Mouse (Mus musculus): ENCODE data around the gene Coro2a.
"Not testable (repeated sequence)": the region's sequence is repeated elsewhere in the genome, so short reads cannot be mapped to it uniquely, and the experiment has no call there.

Coro2a gene

DNA sequence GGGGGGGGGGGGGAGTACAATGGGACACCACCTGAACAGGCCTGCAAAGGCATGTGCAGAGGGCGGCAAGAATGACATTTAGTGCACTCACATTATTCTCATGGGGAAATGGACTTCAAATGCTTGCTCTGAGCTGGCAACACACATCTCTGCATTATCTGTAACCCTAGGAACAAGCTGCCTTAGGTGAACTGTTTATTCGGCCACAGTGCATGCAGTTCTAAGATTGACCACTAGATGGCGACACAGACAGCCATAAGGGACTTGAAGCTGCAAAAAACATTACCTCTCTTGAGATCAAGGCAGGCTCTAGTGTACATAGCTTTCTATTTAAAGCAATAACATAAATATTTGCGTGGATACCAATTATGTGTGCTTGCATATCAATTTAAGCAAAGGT lies 9.2 kb upstream of the Coro2a start:
- peak; percentile 89 for DNase-seq

DNA sequence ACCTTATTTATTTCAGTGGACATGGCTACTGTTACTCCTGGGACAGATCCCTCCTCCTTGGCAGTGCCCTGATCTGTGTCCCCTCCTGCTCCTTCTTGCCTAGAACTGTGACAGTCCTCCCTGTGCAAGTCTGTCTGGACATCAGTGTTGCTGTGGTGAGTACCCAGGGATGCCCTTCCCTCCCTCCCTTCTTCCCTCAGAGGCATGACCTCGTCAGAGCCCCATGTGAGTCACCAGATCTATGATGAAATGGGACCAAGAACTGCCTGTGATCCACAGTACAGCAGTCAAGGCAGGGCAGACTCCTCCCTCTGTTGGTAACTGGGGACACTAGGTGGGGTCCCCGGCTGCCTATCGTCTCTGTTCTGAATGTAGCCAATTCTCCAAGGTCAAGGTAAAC lies 5.6 kb upstream of the Coro2a start:
- no peak for DNase-seq

DNA sequence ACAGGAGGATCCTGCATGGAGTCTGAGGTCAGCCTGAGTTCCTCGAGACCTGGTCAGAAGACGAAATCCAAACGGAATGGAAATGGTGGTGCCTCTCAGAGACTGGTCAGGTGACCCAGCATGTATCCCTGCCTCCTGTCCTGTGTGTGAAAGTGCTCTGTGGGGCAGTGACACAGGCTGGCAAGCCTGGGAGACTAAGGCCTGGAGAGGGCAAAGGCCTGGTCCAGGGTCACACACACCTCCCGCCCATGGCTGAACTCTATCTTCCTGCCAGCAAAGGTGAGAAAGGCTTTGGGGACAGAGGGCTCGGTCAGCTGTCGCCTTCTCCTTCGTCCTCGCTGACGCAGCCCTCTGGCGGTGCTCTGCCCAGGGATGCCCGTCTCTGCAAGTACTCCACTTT lies 3.4 kb upstream of the Coro2a start:
- no peak for DNase-seq

DNA sequence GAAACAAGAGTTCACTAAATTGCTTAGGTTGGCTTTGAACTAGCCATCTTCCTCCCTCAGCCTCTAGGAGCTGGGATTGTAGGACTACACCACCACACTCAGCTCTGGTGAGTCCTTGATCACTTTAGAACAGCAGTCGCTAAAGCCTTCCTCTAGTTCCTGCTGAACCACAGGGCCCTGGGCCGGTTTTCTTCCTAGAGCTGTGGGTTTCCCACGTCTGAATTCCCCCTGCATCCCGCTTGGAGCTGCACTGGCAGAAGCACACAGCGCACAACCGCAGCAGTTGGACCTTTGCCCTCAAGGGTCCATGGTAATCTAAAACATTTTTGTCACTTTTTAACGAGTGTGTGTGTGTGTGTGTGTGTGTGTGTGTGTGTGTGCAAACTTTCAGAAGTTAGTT lies 702 bp upstream of the Coro2a start:
- no peak for DNase-seq

DNA sequence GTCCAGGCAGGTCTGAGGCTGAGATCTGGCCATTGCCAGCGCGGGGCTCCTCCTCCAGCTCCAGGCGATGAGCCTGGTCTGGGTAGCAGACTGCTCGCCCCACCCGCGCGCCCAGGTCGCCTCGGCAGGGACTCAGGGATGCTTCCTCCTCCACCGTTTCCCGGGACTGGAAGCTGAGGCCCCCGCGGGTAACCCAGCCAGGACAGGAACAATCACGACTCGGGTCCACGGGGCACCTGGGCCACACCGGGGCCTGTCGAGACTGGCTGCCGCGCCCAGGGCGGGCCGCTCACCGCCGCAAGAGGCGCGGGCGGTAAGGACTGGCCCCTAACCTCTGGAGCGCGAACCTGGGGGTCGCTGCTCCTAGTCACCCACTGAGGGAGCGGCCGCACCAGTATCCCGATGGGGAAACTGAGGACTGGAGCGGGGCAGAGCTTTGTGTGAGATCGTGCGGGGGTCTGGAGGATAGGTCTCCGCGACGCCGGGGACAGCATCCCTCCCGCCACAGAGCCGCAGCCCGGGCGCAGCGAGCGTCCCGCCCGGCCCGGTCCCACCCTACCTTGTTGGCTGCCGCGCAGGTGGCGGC lies 651 bp downstream of the Coro2a start:
- DNase-seq, result peak; percentile 21

DNA sequence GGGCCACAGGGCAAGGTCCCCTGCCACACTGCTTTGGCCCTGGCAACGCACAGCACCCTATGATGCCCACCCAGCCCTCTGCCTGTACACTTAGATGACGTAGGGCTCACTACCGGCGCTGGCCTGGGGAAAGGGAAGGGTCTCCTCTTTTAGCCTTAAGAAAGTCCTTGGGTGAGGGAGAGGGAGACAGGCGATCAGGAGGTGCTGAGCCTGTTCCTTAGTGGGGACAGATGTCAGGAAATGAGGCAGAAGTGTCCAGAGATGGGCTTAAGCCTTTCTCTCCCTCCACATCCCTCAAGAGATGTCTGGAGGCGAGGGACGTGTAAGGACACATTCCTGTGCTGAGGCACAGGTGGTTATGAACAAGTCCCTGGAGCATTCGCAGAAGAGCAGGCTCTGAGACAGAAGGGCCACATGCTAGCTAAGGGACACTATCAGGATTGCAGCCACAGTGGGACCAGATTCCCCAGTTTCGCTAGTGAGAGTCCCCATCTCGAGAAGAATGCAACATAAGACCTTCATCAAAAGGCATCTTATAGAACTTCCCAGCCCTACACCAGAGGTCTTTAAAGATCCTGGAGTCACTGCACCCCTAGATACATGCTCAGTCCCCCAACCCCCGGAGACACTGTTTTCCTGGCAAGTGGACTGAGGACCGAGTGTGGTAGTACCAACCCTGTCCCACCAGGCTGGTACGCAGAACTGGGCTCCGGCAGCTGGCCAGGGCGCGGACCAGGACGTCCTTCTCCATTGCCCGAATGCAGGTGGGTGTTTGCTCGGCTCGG lies 1.3 kb downstream of the Coro2a start:
- DNase-seq, result no peak

DNA sequence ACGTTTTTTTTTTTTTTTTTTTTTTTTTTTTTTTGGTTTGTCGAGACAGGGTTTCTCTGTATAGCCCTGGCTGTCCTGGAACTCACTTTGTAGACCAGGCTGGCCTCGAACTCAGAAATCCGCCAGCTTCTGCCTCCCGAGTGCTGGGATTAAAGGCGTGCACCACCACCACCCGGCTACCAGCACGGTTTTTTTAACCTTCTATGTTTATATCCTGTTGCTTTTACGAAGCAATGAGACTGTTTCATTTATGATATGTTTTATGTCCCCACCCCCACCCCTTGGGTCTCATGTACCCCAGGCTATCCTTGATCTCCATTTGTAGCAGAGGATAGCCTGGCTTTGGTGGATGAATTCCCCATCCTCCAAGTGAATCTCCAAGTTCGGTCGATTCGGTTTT lies 2.4 kb downstream of the Coro2a start:
- DNase-seq, result not testable (repeated sequence)

DNA sequence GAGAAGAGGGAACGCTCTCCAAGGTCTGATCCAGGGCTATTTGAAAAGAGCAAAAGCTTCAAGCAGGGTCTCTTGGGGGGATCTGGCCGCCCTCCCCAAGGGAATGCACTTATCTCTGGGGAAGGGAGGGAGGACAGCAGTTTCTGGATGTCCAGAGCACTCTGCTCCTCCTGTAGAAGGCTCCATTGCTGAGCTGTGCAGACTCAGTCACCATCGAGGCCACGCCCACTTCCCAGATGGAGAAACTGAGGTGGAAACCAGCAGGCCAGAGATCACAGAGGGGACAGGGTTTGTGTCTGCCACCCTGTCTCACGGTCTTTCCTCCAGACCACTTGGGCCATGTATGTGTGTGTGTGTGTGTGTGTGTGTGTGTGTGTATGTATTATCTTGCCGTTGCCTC lies 3.0 kb downstream of the Coro2a start:
- no peak for DNase-seq

DNA sequence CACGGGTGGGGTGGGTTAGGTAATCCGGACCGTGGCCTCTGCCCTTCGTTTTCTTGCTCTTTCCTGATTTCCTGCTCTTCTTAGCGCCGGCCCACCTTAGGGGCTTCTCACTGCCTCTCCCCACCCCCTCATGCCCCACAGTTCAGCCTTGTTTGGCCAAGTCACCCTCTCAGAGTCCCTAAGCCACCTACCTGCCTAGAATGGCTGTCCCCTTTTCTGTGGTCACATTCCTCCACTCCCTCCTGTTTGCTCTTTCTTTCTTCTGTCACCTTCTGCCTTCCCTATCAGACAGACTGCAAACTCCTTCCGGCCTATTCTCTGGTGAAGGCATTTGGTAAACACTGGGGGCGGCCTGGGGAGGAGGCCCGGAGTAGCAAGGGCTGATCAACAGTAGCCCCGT lies 3.9 kb downstream of the Coro2a start:
- DNase-seq, result no peak

DNA sequence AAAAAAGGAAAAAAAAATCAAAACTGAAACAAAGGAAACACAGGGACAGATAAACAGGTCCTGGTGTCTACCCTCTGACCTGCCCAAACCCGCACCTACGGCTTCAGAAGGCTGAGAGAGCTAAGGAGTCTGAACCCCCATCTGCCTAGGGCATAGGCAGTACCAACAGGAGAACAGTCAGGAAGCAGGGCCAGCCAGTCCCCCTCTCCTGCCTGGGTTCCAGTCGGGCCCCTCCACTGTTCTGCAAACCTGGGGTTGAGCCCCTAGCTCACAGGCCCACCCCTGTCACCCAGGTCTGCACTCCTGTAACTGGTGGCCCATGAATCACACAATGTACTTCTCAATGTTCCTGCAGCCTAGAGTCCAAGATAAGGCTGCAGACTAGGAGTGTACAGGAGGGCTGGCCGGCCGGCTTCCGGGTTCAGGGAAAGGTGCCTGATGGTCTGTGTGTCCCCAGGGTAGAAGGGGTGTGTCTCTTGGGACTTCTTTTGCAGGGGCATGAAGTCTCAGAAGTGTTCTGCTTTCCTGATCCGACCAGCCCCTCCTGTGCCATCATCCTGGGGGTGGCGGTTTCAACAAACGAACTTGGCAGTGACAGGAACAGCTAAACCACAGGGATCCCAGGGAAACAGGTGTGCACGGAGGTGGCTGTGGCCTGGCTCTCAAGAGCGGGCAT lies 4.6 kb downstream of the Coro2a start:
- DNase-seq, result no peak

DNA sequence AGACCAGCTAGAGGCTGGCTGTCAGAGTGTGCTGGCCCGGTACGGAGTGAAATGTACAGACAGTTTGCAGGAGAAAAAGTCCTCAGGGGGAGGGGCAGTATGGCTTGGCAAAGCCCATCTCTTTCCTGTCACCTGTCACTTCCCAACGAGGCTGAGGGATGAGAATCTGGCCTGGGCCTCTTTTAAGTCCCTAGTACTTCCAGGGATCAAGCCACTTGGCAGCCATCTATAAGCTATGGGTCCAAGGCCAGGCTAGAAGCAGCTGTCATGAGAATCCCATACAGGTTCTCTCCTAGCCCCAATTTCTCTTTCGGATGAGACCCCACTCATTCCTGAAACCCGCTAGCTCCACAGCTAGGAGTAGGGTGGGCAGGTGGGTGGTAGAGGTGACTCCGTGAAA lies 5.6 kb downstream of the Coro2a start:
- DNase-seq, result peak; percentile 1

DNA sequence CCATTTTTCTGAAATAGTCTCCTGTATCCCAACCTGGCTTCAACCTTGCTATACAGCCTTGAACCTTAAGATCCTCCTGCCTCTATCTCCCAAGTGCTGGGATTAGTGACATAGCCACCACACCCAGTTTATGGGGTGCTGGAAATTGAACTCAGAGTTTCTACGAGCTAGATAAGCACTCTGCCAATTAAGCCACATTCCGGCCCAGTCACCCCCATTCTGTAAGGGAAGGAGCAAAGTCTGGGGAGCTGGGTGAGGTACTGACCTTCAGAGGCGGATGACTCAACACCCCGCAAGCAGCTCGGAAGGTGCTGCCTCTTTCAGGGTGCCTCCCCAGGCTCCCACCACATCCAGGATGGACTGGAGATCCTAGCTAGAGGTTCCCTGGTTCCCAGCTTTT lies 7.9 kb downstream of the Coro2a start:
- DNase-seq, result no peak

DNA sequence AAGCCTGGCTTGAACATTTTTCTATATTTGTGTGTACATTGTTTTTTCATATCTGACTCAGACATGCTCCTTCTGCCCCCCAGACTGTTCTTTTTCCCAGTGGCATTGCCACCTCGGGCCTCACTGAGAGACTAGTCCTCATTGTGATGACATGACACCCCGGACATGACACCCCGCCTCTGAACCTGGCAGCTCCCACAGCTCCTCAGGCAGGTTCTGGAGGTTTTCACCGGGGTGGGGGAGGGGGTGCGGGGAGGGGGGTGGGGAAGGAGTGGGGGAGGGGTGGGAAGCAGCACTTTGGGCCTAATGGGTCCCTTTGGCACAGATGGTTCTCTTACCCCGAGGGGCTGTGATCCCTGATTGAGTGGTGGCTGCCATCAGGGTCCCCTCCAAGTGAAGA lies 8.5 kb downstream of the Coro2a start:
- peak; percentile 0 for DNase-seq

DNA sequence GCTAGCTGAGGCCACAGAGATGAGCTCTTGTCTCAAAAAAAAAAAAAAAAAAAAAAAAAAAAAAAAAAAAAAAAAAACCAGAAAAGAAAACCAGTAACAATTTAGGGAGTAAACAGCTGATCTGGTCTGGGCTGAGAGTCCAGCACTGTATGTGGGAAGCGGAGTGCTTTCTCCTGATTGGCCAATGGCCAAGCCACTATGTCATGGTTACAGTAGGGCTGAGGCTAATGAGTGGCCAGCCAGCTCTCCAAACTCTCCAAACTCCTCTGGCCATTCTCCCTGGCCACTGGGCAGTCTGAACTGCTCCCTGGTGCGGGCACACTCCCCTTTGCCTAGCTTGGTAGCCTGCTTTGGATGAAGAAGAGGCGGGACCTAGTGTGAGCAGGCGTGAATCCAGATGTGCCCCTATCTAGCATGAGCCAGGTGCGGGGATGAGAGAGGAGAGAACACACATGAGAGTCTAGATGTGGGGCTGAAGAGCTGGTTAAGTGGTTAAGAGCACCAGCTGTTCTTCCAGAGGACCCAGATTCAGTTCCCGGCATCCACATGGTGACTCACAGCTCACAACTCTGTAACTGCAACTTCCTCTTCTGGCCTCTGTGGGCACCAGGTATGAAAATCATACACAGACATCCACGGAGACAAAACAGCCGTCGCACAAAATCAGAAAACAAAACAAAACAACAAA lies 10.0 kb downstream of the Coro2a start:
- peak; percentile 50 for DNase-seq

DNA sequence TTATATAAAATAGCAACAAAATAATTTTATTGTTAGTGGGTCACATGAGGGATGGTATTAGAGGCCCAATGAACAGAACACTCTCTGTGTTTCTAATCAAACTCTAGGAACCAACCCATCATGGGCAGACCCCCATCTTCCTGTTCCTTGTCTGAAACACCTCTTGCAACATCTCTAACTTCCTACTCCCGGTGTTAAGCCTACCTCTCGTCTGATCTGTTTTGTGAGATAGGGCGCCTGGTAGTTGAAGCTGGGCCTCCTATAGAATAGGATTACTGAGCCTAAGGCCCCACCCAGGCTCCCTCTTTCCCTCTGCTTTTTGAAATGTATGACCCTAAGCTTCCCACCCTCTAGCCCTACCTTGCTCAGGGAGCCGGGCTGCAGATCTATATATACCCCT lies 11.2 kb downstream of the Coro2a start:
- no peak for DNase-seq

DNA sequence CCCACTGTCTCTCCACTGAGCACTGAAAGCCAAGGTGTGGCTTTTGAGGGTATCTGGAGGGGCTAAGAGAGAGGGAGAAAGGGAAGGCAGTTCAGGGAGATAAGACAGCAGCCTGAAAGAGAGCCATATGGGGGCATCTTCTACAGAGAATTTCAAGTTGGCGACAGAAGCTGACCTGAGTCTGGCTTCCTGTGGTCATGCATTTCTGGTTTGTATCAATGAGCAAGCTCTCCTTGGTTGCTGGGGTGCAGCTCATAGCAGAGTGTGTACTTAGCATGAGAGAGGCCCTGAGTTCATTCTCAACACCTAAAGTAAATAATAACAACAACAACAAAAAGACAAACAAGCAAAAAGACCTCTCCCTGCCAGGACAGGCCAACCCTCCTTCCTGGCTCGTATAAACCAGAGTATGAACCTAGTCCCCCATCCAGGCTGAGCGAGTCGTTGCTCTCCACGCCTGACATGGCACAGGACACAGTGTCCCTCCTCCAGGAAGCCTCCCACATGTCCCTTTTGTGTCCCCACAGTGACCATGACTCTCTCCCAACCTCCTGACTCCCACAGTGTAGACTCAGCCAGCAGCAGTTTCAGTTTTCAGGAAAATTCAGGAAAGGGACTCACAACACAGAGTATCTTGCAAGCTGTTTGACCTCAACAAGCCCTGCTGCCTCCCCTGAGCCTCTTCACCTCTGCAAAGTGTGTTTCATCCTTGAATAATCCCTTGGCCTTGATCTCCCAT lies 11.9 kb downstream of the Coro2a start:
- peak; percentile 1 for DNase-seq

DNA sequence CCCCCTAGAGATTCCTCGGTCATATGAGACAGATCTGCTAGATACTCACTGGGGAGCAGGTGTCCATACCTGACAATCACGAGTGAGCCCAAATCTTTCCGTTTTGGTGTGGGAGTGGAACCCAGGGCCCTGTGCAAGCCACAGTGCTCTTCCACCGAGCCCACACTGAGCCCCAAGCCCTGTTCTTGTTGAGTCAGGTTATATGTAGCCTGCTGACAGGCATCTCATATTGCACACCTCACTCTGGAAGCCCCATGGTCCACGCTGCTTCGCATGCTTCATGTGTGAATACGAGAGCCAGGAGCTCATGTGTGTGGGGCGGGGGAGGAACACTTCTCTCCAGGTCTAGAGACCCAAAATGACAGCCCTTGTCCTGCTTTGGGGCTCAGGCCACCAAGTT lies 12.9 kb downstream of the Coro2a start:
- DNase-seq, result peak; percentile 0

DNA sequence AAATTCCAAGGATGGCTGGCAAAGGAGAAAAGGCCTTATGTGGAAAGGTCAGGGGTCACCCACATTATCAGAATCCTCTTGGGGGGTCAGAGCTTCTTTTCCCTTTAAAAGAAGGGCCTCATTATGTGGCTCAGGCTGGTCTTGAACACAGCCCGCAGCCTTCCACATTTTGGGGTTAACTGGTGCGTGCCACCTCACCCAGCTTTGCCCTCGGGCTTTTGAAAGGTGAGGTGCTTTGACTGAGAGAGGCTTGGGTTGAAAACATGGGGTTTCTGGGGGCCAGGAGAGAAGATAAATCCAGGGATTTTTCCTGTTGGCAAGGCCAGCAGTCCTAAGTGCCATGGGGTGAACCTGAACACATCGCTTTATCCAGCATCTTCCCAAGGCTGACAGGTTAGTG lies 15.5 kb downstream of the Coro2a start:
- no peak for DNase-seq

DNA sequence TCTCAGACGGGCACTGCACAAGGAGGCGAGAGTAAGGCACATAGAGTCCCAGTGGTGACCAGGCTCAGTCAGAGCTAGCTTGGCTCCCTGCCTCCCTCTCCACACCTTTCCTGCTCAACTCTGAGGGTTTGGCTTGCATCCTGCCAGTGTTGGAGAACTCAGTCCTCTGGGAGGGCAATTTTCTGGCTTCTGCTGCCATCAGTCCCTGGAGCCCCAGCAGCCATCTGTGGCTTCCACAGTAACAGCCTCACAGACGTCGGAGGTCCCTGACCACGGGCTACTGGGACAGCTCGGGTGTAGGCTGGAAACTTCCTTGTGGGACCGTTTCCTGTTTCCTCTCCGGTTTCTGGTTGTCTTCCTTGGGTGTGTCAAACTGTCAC lies 16.2 kb downstream of the Coro2a start:
- DNase-seq, result no peak

DNA sequence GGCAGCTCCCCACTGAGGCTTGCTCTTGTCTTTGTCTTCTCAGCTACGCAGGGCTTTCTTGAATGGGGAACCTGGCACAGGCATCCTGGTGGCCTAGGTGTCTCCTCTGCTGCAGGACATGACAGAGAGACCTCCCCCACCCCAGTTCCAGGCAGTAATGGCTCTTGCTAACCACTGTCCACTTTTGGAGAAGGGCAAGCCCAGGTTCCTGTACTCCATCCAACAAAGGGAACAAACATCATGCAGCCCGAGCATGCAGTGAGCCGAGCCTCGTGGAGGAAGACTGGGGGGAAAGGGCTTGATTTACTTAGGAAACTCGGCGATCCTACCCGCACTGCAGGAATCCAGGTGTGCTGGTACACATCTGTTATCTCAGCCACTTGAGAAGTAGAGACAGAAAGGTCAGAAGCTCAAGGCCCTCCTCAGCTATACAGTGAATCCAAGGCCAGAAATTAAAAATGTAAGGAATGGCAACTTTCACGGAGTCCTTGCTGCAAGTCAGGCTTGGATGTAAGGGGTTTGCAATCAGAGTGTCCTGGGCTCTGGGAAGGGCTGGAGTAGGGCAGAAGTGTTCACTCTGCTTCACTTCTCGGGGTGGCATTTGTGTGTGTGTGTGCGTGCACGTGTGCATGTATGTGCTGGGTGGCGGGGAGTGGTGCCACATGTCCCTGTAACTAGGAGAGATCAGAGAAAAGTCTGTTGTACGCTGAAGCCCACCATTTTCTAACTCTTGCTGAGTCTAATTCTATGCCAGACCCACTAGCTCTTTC lies 16.8 kb downstream of the Coro2a start:
- DNase-seq, result no peak

DNA sequence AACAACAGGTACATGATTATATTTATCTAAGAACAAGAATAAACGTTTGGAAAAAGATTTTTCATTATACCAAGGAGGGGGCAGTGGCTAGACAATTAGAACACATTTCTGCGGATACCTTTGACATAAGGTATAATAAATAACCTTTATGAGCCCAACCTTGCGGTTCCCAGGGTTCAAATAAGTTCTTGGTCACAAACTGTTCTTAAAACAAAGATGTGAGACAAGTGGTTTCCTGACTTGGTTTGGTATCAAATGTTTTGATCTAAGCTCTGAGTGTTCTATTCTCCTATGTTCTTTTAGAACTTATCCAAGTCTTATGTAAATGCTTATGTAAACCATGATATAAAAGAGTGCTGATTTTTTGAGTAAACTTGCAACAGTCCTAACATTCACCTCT lies 17.5 kb downstream of the Coro2a start:
- not testable (repeated sequence) for DNase-seq

DNA sequence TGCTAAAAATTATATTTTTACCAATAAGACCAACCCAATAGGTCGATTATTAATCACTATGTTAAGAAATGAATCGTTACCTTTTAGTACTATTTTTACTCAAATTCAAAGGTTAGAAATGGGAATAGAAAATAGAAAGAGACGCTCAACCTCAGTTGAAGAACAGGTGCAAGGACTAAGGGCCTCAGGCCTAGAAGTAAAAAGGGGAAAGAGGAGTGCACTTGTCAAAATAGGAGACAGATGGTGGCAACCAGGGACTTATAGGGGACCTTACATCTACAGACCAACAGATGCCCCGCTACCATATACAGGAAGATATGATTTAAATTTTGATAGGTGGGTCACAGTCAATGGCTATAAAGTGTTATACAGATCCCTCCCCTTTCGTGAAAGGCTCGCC lies 17.9 kb downstream of the Coro2a start:
- not testable (repeated sequence) for DNase-seq

Measured in lung, postnatal 10 days (tissue).